Mouse (Mus musculus) brain, embryonic 18.5 days (tissue): ENCODE measurements around the gene Zfp511.

Source experiments
- DNase-seq: peaks from one replicate; pipeline ENCODE4 v3.0.0-alpha.2; 2012; ENCODE audit warnings: low read depth, low spot score

Zfp511 gene

GRCm38 (mm10) chr7:140036281-140037170, at the start of gene Zfp511, which contains the start of gene Tubgcp2:
Gene Zfp511 (plus strand): TSS chr7:140036391.
Gene Tubgcp2 (minus strand): TSS chr7:140036669.
- peak; percentile 78 for DNase-seq

- no peak for DNase-seq
Measured at GRCm38 (mm10) chr7:139988272-139988671, 47.9 kb upstream of the Zfp511 start.

GRCm38 (mm10) chr7:139990864-139991394, 45.3 kb upstream of the Zfp511 start:
- no peak for DNase-seq

GRCm38 (mm10) chr7:139992406-139992805, 43.8 kb upstream of the Zfp511 start, which contains the start of gene Adam8:
Gene Adam8 (minus strand): TSS chr7:139992562.
- DNase-seq: no peak

GRCm38 (mm10) chr7:139993532-139993931, 42.7 kb upstream of the Zfp511 start:
- no peak for DNase-seq

GRCm38 (mm10) chr7:139994202-139994601, 42.0 kb upstream of the Zfp511 start:
- no peak for DNase-seq

- no peak for DNase-seq
Measured at GRCm38 (mm10) chr7:139994676-139995075, 41.5 kb upstream of the Zfp511 start.

- no peak for DNase-seq
Measured at GRCm38 (mm10) chr7:139998691-139999350, 37.4 kb upstream of the Zfp511 start.

- no peak for DNase-seq
Measured at GRCm38 (mm10) chr7:140001086-140001740, 35.0 kb upstream of the Zfp511 start.

- DNase-seq: no peak
Measured at GRCm38 (mm10) chr7:140004666-140005065, 31.5 kb upstream of the Zfp511 start.

- no peak for DNase-seq
Measured at GRCm38 (mm10) chr7:140006861-140007611, 29.2 kb upstream of the Zfp511 start.

- DNase-seq: no peak
Measured at GRCm38 (mm10) chr7:140007781-140008180, 28.4 kb upstream of the Zfp511 start.

GRCm38 (mm10) chr7:140011336-140011735, 24.9 kb upstream of the Zfp511 start:
- DNase-seq: no peak

- no peak for DNase-seq
Measured at GRCm38 (mm10) chr7:140031771-140032170, 4.4 kb upstream of the Zfp511 start.

- no peak for DNase-seq
Measured at GRCm38 (mm10) chr7:140032366-140032765, 3.8 kb upstream of the Zfp511 start.

GRCm38 (mm10) chr7:140033386-140033785, 2.8 kb upstream of the Zfp511 start:
- DNase-seq: no peak

- no peak for DNase-seq
Measured at GRCm38 (mm10) chr7:140035456-140035855, 735 bp upstream of the Zfp511 start.

GRCm38 (mm10) chr7:140037171-140037555, 972 bp downstream of the Zfp511 start:
- DNase-seq: no peak

GRCm38 (mm10) chr7:140042728-140043127, 6.5 kb downstream of the Zfp511 start:
- no peak for DNase-seq

GRCm38 (mm10) chr7:140045546-140045945, 9.4 kb downstream of the Zfp511 start:
- no peak for DNase-seq

GRCm38 (mm10) chr7:140047811-140048311, 11.7 kb downstream of the Zfp511 start:
- no peak for DNase-seq
